Mouse (Mus musculus): Measurements from ENCODE around the gene E330017A01Rik. TPM values are rescaled to one million over a fixed set of nuclear protein-coding genes. Genes with fewer than 3 reads are reported as not detected.

E330017A01Rik gene
- total RNA-seq, 2 experiments from 2014 or later = not detected

- no peak for DNase-seq
- intact Hi-C loops (cut with DNase I) = loop anchor here (10.0 kb wide), 1 partner anchor 88 kb away; the partner anchor contains the start of gene St3gal6
Measured at GRCm38 (mm10) chr16:58612969-58613368, 25.6 kb downstream of the E330017A01Rik start.

- DNase-seq = no peak
- intact Hi-C loops (cut with DNase I) = no loop called here
Measured at GRCm38 (mm10) chr16:58607101-58607500, 31.4 kb downstream of the E330017A01Rik start.

DNA sequence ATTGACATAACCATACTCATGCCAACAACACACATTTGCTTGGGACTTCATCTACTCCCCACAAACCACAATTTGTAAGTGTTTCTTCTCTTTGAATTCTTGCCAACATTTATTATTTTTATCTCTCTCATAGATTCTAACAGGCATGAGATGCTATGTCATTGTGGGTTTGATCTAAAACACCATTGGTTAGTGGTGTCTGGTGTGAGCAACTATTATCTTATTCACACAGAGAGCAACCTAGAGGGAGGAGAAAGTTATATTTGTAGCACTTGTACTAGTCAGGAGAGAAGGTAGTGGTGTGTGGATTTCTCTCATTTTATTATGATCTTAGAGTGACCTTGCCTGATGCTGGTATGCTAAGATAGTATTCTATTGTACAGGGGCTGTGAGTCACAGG, 33.9 kb downstream of the E330017A01Rik start:
- no peak for DNase-seq
- intact Hi-C loops (cut with DNase I) = no loop called here

DNA sequence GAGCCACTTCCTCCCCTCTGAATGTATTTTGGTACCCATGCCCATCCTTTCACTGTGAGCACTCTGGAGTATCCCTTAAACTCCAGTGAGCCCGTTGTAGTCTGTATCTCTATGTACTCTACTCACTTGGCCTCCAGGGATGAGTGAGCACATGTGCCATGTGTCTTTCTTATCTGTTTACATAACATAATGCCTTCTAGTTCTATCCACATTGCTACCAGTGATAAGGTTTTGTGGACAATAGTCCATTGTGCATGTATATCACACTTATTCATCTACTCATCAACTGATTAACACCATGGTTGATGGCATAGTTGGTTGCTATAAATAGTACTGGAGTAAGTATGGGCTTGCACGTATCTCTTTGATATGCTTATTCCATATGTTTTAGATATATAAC, 34.7 kb downstream of the E330017A01Rik start:
- intact Hi-C loops (cut with DNase I) = no loop called here
- no peak for DNase-seq

GRCm38 (mm10) chr16:58600846-58601245, 37.7 kb downstream of the E330017A01Rik start:
- intact Hi-C loops (cut with DNase I) = no loop called here
- no peak for DNase-seq

- intact Hi-C loops (cut with DNase I) = no loop called here
- no peak for DNase-seq
Measured at GRCm38 (mm10) chr16:58591299-58591698, 47.2 kb downstream of the E330017A01Rik start.

DNA sequence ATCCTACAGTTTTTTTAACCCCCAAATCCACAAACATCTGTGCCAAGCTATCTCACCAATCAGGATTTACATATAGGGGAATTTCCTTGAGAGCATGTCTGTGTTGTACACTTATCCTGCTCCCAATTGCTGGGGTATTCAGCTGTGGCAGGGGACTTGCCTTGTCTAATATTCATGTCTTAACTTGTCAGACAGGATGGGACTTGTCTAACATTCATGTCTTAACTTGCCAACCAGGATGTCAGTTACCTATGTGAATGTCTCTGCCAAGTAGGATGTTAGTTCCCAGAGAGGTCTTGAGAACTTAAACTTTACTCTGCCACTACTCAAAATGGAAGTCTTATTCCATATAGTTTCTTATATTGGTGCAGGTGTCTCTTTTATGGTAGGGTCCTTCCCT, 49.1 kb downstream of the E330017A01Rik start:
- DNase-seq = no peak
- intact Hi-C loops (cut with DNase I) = no loop called here

Other genes with a start within 250 kb of the E330017A01Rik start
- 10 to 100 TPM; 33.5 to 37.1 TPM for gene Dcbld2, start 230.3 kb downstream of the E330017A01Rik start, total RNA-seq (2021)
- 10 to 100 TPM; 12.6 to 14.4 TPM for gene St3gal6, start 114.5 kb downstream of the E330017A01Rik start, total RNA-seq (2021)
- not detected for gene Gm813, start 21.8 kb downstream of the E330017A01Rik start, total RNA-seq (2021)
- 10 to 100 TPM; 19.7 to 20.5 TPM for gene Cpox, start 31.6 kb upstream of the E330017A01Rik start, total RNA-seq (2021)
- gene Gpr15, start 80.3 kb upstream of the E330017A01Rik start, total RNA-seq (2021) = not detected
- 100 to 1,000 TPM in 1 of 2 experiments, 10 to 100 TPM in 1; 93.9 to 111 TPM for gene Cldnd1, start 89.2 kb upstream of the E330017A01Rik start, total RNA-seq (2021)
- not detected for gene Olfr172, start 124.4 kb upstream of the E330017A01Rik start, total RNA-seq (2021)
- not detected for gene Olfr173, start 161.5 kb upstream of the E330017A01Rik start, total RNA-seq (2021)
- not detected for gene Olfr175-ps1, start 188.0 kb upstream of the E330017A01Rik start, total RNA-seq (2021)
- not detected for gene Olfr177, start 236.0 kb upstream of the E330017A01Rik start, total RNA-seq (2021)

All from left cerebral cortex, postnatal 4 days (tissue).